14 mouse cellular contexts compared by ENCODE assay signal in the genomic region with DNA sequence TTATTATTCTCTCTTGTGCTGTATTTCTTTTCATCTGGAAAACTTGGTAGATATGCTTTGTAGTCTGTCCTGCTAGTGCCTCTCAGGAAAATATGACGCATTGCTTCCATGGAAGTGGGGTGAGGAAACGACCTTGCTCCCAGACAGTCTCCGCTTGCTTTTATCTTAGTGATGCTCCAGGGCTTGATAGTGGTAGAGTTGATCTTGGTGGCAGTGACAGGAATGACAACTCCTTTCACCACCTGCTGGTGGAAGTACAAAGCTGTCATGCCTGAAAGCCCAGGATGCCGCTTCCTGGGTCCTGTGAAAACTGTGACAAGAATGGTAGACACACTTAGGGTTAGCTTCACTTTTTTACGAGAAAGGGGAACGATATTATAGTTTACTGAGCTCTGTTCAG. TPM values are rescaled to one million over a fixed set of nuclear protein-coding genes. Genes with fewer than 3 reads are reported as not detected.
DNase-seq lines count a peak whose midpoint lies in the region; ATAC-seq lines count a peak whose summit lies in the region.
"Had no signal": no experiment of that assay in that cellular context is flagged by ENCODE, and none has a peak within 500 bp of the region (broad histone marks: within the 10 kb centered on the region; RNA-seq: fewer than 3 reads in every experiment).

No protein-coding gene starts in this region.

- no peak overlapping the region for H3K4me2 ChIP-seq in midbrain, embryonic 14.5 days (ENCODE audit: low read length)
- no peak overlapping the region for H3K4me2 ChIP-seq in midbrain, embryonic 13.5 days (replicated peaks)
- H3K4me2 ChIP-seq: liver, embryonic 15.5 days; stomach, embryonic 15.5 days had no signal

- DNase-seq in adrenal gland, postnatal 14 days = peak; percentile 8
- no peak for DNase-seq in adrenal gland, adult 18-20 months (ENCODE audit: low spot score in 2 of 2)
- DNase-seq in midbrain, embryonic 14.5 days = peak; percentile 11
- DNase-seq in heart, embryonic 10.5 days (ENCODE audit: low spot score) = peak; percentile 86
- no peak for DNase-seq in cerebellum, postnatal 14 days
- DNase-seq: cerebellum, postnatal 36 days; kidney, adult 11 months; right cerebral cortex, postnatal 14 days had no signal

- H3K36me3 ChIP-seq in midbrain, embryonic 14.5 days (ENCODE audit: control insufficient read depth, insufficient read depth, low read length) = no peaks in the 10 kb centered on the region
- no peaks in the 10 kb centered on the region for H3K36me3 ChIP-seq in midbrain, embryonic 13.5 days
- no peaks in the 10 kb centered on the region for H3K36me3 ChIP-seq in heart, embryonic 10.5 days
- H3K36me3 ChIP-seq: liver, embryonic 15.5 days; stomach, embryonic 15.5 days had no signal

- no peak overlapping the region for H3K27ac ChIP-seq in midbrain, embryonic 14.5 days (replicated peaks; ENCODE audit: low read depth, low read length)
- H3K27ac ChIP-seq in midbrain, embryonic 13.5 days = no peak overlapping the region
- H3K27ac ChIP-seq in heart, embryonic 10.5 days = peak overlapping the region; percentile 78; the same call in 1 of the 2 replicates
- H3K27ac ChIP-seq: liver, embryonic 15.5 days; stomach, embryonic 15.5 days had no signal

- H3K9ac ChIP-seq in midbrain, embryonic 14.5 days (replicated peaks; ENCODE audit: low read length) = no peak overlapping the region
- H3K9ac ChIP-seq in midbrain, embryonic 13.5 days (replicated peaks) = no peak overlapping the region
- H3K9ac ChIP-seq: liver, embryonic 15.5 days; stomach, embryonic 15.5 days had no signal

- no peaks in the 10 kb centered on the region for H3K4me1 ChIP-seq in midbrain, embryonic 14.5 days (ENCODE audit: control insufficient read depth, insufficient read depth, low read length)
- no peaks in the 10 kb centered on the region for H3K4me1 ChIP-seq in midbrain, embryonic 13.5 days (replicated peaks)
- H3K4me1 ChIP-seq in heart, embryonic 10.5 days = peaks cover 4% of the 10 kb centered on the region; the same call in 1 of the 2 replicates
- H3K4me1 ChIP-seq: liver, embryonic 15.5 days; stomach, embryonic 15.5 days had no signal

- WGBS in midbrain, embryonic 14.5 days = 61% methylated on average over 6 of the region's 6 CpGs
- 68% methylated on average over 6 of the region's 6 CpGs for whole genome bisulfite sequencing in midbrain, embryonic 13.5 days
- 24% methylated on average over 6 of the region's 6 CpGs for WGBS in heart, embryonic 10.5 days

- no peaks in the 10 kb centered on the region for H3K27me3 ChIP-seq in midbrain, embryonic 14.5 days (ENCODE audit: control insufficient read depth, insufficient read depth, low read length)
- H3K27me3 ChIP-seq in midbrain, embryonic 13.5 days = no peaks in the 10 kb centered on the region
- H3K27me3 ChIP-seq in heart, embryonic 10.5 days (ENCODE audit: insufficient read depth, poor library complexity, severe bottlenecking) = no peaks in the 10 kb centered on the region
- H3K27me3 ChIP-seq: liver, embryonic 15.5 days; stomach, embryonic 15.5 days had no signal

- H3K4me3 ChIP-seq in midbrain, embryonic 14.5 days (replicated peaks; ENCODE audit: low read depth, low read length) = no peak overlapping the region
- no peak overlapping the region for H3K4me3 ChIP-seq in midbrain, embryonic 13.5 days (replicated peaks)
- H3K4me3 ChIP-seq in heart, embryonic 10.5 days = no peak overlapping the region
- H3K4me3 ChIP-seq: liver, embryonic 15.5 days; stomach, embryonic 15.5 days had no signal

- no peak for ATAC-seq in midbrain, embryonic 14.5 days (ENCODE audit: low FRiP score, low TSS enrichment)
- ATAC-seq in midbrain, embryonic 13.5 days = no peak
- 0 out of 2 replicates have a peak, but pooled peaks have one; percentile 31 for ATAC-seq in megakaryocyte progenitor cell, adult 5-6 weeks (replicated peaks; ENCODE audit: poor library complexity)
- no peak for ATAC-seq in cerebellum, adult (ENCODE audit: insufficient number of reproducible peaks, low FRiP score, low TSS enrichment)

- no peaks in the 10 kb centered on the region for H3K9me3 ChIP-seq in midbrain, embryonic 14.5 days (ENCODE audit: control insufficient read depth, low read length)
- no peaks in the 10 kb centered on the region for H3K9me3 ChIP-seq in midbrain, embryonic 13.5 days
- no peaks in the 10 kb centered on the region for H3K9me3 ChIP-seq in heart, embryonic 10.5 days
- H3K9me3 ChIP-seq: liver, embryonic 15.5 days; stomach, embryonic 15.5 days had no signal

RNA-seq across cellular contexts. Expression of gene Gpr22, which starts 9.8 kb away (rescaled TPM):
- total RNA-seq in adrenal gland, postnatal 14 days (2021) = 6.3 and 6.7 TPM in 2 replicates
- total RNA-seq in adrenal gland, adult 18-20 months (2021) = 10 to 100 TPM in 1 of 2 experiments, 1 to 10 TPM in 1; 7.2 to 10.2 TPM
- 29.2 and 29.9 TPM in 2 replicates for polyA plus RNA-seq in midbrain, embryonic 14.5 days (2014; fragmentation: Nextera tagmentation; extraction: Ambion mirVana)
- 20.1 and 20.7 TPM in 2 replicates for polyA plus RNA-seq in midbrain, embryonic 13.5 days (2015; fragmentation: Nextera tagmentation; extraction: Ambion mirVana)
- polyA plus RNA-seq in heart, embryonic 10.5 days (2016; fragmentation: Nextera tagmentation; extraction: Ambion mirVana) = 4.9 and 15.2 TPM in 2 replicates
- not detected in 2 replicates for total RNA-seq in megakaryocyte progenitor cell, adult 5-6 weeks (2015)
- total RNA-seq in megakaryocyte progenitor cell, adult 5-6 weeks (2017) = 0.04 TPM in 1 of 2 replicates, not detected in the other
- total RNA-seq: megakaryocyte-erythroid progenitor cell, adult 5-6 weeks had no signal

RNA-seq across cellular contexts. Expression of gene Cog5, which starts 49.2 kb away (rescaled TPM):
- total RNA-seq in adrenal gland, postnatal 14 days (2021) = 35.3 and 35.8 TPM in 2 replicates
- 10 to 100 TPM; 34.1 to 41.4 TPM for total RNA-seq in adrenal gland, adult 18-20 months (2021)
- polyA plus RNA-seq in midbrain, embryonic 14.5 days (2014; fragmentation: Nextera tagmentation; extraction: Ambion mirVana) = 30.2 and 35.6 TPM in 2 replicates
- polyA plus RNA-seq in midbrain, embryonic 13.5 days (2015; fragmentation: Nextera tagmentation; extraction: Ambion mirVana) = 31.7 and 33.0 TPM in 2 replicates
- polyA plus RNA-seq in heart, embryonic 10.5 days (2016; fragmentation: Nextera tagmentation; extraction: Ambion mirVana) = 26.1 and 31.0 TPM in 2 replicates
- total RNA-seq in megakaryocyte progenitor cell, adult 5-6 weeks (2015) = 91.9 and 93.5 TPM in 2 replicates
- total RNA-seq in megakaryocyte progenitor cell, adult 5-6 weeks (2017) = 60.3 and 62.2 TPM in 2 replicates

RNA-seq across cellular contexts. Expression of gene Dus4l, which starts 49.3 kb away (rescaled TPM):
- 5.5 and 8.0 TPM in 2 replicates for total RNA-seq in adrenal gland, postnatal 14 days (2021)
- total RNA-seq in adrenal gland, adult 18-20 months (2021) = 1 to 10 TPM; 6.6 to 7.4 TPM
- 8.7 and 9.8 TPM in 2 replicates for polyA plus RNA-seq in midbrain, embryonic 14.5 days (2014; fragmentation: Nextera tagmentation; extraction: Ambion mirVana)
- polyA plus RNA-seq in midbrain, embryonic 13.5 days (2015; fragmentation: Nextera tagmentation; extraction: Ambion mirVana) = 7.6 and 9.2 TPM in 2 replicates
- 7.4 and 11.4 TPM in 2 replicates for polyA plus RNA-seq in heart, embryonic 10.5 days (2016; fragmentation: Nextera tagmentation; extraction: Ambion mirVana)
- total RNA-seq in megakaryocyte progenitor cell, adult 5-6 weeks (2015) = 15.5 and 17.7 TPM in 2 replicates
- 10.0 and 15.4 TPM in 2 replicates for total RNA-seq in megakaryocyte progenitor cell, adult 5-6 weeks (2017)

Comparison
In these comparisons a context has a peak if more than half of its experiments do, and no peak if none do; other contexts are left out.
1. DNase-seq: peak in adrenal gland, postnatal 14 days (single experiment), midbrain, embryonic 14.5 days (single experiment) and heart, embryonic 10.5 days (single experiment); none in adrenal gland, adult 18-20 months (0 of 2) and cerebellum, postnatal 14 days (0 of 2).